Mouse (Mus musculus) brain, embryonic 14.5 days (tissue): ENCODE measurements around the gene 4930518I15Rik.

Experiments used
- CTCF ChIP-seq: fragments of 200-500 bp; IDR thresholded peaks from 2 replicates; pipeline ENCODE4 v1.5.1; 2012; ENCODE audit warnings: inconsistent platforms, mild to moderate bottlenecking, moderate library complexity, borderline replicate concordance; ENCODE audit not compliant: insufficient read depth, insufficient read length; ENCODE audit errors: extremely low read depth
- POLR2A ChIP-seq: fragments of 200-500 bp; IDR thresholded peaks from 2 replicates; pipeline ENCODE4 v1.6.1; 2012; ENCODE audit warnings: mild to moderate bottlenecking, inconsistent platforms, borderline replicate concordance; ENCODE audit not compliant: poor library complexity, insufficient read depth, insufficient read length, severe bottlenecking; ENCODE audit errors: extremely low read depth

DNA sequence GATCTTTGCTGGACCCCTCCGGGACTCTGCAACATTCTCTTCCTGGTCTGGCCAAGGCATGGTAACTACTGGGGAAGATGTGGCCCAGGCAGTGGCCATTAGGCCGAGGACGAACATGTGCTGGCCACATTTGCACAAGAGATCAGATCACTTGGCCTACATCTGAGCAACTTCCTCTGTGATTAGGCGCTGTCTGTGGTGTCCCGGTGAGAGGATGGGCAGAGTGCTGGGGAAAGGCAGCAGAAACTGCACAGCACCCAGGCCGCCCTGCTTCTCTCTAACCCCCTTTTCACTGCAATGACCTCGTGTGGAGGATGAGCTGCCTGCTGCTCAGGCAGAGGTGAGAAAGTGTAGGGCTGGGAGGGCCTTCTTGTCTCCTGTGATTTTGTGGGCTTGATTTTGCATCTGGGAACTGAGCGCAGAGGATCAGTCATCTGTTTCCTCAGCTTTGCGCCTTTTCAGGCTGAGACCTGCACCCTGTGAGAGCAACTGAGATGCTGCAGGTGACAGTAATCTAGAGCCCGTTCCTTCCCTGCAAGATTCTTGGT lies 28.4 kb upstream of the 4930518I15Rik start:
- no peak for TF ChIP-seq CTCF
- no peak for TF ChIP-seq POLR2A
